Mouse (Mus musculus): ENCODE results near the gene Usp9x.
A peak's percentile ranks its signal among the peaks of the same experiment; 100 is the strongest.

The Usp9x gene

DNA sequence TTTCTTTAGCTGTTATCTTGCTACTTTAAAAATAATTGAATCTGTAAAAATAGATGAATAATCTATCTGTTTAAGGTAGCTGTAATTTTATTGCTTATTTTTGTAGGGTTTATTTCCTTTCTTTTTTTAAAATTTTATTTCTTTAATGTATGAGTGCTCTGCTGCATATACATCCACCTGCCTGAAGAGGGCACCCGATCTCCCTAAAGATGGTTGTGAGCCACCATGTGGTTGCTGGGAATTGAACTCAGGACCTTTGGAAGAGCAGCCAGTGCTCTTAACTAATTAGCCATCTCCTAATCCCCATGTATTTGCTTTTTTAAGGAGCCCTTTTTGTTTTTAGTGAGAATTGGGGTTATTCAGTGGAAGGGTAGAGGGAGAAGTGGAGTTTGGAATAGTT lies 14.3 kb downstream of the Usp9x start:
- DNase-seq, result no peak

DNA sequence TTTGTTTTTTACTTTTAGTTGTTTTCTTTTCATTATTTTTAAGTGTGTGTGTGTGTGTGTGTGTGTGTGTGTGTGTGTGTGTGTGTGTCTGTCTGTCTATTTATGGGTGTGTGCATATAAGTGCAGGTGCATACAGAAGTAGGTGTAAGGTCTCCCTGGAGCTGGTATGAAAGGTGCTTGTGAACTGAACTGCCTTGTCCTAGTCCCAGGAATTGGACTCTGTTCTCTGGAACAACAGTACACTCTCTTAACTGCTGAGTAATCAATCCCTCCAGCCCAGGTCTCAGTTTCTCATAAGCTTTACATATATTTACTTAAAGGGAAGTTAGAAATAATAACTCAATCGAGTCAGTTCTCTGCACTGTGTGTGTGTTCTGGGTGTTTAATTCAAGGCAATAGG lies 25.7 kb downstream of the Usp9x start:
- DNase-seq, result no peak

GRCm38 (mm10) chrX:13206514-13206913 lies 135.2 kb downstream of the Usp9x start:
- peak; percentile 19 to 32 for DNase-seq

GRCm38 (mm10) chrX:13207512-13208341 lies 136.4 kb downstream of the Usp9x start:
- peak; percentile 95 to 96 for DNase-seq

DNA sequence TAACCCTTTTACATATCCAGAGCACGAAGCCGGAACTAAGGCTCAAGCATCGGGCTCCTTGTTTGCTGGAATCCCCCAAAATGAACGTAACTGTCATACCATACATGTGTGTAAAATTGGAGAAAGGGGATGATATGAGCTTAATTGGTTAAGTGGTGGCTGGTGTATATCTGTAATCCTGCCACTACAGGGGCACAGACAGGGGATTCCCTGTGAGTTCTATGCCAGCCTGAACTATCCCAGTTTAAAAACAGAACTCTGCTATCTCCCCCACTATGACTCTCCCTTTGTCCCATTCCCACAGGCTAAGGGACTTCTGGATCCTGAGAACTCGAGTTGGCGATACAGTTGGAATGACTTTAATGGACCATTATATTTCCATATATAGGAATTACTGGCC lies 137.1 kb downstream of the Usp9x start:
- DNase-seq, result no peak

- peak; percentile 26 to 56 for DNase-seq
Measured at GRCm38 (mm10) chrX:13214275-13214674, 143.0 kb downstream of the Usp9x start.

Data from cerebellum, postnatal 10 days (tissue).